Mouse (Mus musculus): ENCODE measurements at regions not wholly inside any gene's neighbourhood (a gene's known extent, or its start where the extent isn't known, plus 50 kb on each side); places are given as distances from the start of the nearest gene placed in this dataset.
A peak's percentile ranks its signal among the peaks of the same experiment; 100 is the strongest.

DNA sequence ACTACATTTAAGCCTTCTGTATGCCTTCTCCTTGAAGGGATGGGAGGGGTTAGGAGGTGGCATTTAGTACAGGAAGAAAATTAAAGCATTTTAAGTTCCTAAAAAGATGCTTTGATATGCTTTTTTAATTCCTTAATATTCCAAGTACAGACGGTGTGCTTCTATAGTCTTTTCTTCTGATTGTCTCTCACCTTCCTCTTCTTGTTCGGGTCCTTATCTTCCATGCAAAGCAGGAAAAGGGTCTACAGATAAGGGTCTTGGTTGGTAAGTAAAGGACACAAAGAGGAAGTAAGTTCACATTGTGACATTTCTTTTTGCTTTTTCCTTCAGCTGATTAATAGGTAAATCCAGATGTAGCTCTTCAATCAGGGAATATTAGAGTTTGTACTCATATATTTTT, 318.9 kb downstream of the Klf5 start:
- Histone ChIP-seq H3K4me1 (ENCODE audit: control insufficient read depth, insufficient read depth, low read length) (no peaks in the 10 kb centered on the region), H3K27ac (ENCODE audit: insufficient read depth, low read length) (no peak overlapping the region), H3K4me3 (ENCODE audit: insufficient read depth, low read length) (no peak overlapping the region)
- TF ChIP-seq POLR2A (IDR thresholded peaks at IDR 0.05; ENCODE audit: low read depth, low read length) = no peak
- no peak for TF ChIP-seq CTCF (IDR thresholded peaks at IDR 0.05; ENCODE audit: borderline replicate concordance, insufficient read depth, low read length)

DNA sequence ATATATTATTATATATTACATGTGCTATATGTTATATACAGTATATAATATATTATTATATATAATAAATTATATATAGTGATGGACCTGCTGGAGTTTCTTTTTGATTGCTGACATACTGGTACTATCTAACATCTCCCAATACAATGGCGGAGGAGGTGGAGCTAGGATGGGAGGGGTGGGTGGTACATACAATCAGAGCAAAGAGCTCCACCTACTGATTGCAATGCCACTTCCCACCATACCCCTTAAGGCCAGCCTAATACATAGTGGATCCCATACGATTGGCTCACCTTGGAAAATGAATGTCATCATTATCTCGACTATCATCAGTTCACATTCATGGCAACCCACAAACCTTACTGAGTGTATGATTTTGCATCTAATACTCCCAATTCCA, 323.0 kb downstream of the Klf5 start:
- TF ChIP-seq POLR2A (IDR thresholded peaks at IDR 0.05; ENCODE audit: low read depth, low read length) (no peak), CTCF (IDR thresholded peaks at IDR 0.05; ENCODE audit: borderline replicate concordance, insufficient read depth, low read length) (no peak)
- no peak overlapping the region for H3K27ac ChIP-seq (ENCODE audit: insufficient read depth, low read length)
- peaks cover 6% of the 10 kb centered on the region for H3K4me1 ChIP-seq (ENCODE audit: control insufficient read depth, insufficient read depth, low read length)
- H3K4me3 ChIP-seq (ENCODE audit: insufficient read depth, low read length) = no peak overlapping the region

DNA sequence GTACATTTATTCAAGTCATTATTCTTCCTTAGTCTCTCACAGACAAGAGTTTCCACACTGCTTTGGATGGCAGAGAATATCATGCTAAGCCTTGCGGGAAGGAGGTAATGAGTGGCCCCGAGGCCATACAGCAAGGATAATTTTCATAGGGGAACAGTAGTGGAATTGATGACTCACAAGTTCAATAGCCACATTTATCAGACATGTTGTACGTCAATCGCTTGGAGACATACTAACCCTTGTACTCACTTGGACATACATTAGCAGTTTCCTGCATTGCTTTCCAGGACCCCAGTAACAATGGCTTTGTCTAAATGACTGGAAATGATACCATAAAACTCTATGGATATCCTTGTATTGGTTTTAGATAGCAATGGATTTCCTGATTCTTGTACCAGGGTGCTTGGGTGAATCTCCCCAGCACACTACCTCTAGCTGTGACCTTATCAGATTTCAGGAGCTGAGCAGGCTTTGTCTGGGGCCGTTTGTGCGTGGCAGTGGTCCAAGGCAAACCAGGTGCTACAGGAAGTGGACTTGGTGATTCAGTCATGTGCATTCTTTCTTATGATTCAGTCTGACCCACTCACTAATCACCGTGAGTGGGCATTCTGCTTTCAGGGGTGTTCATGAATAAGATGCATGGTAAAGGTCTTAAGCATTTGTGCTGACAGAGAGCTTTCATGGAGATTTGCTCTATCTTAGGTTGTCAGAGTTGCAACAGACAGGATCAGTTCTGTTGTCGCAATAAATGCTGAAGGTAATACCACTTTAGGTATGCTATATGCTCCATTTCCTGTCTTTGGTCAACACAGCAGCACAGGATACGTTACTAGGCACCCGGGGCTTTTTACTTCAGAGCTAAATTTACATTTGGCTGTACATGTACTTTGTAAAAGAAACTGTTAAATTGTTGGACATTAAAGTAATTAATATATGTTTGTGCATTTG, 326.2 kb downstream of the Klf5 start:
- TF ChIP-seq CTCF (IDR thresholded peaks at IDR 0.05; ENCODE audit: borderline replicate concordance, insufficient read depth, low read length) (no peak), POLR2A (IDR thresholded peaks at IDR 0.05; ENCODE audit: low read depth, low read length) (no peak)
- Histone ChIP-seq H3K4me3 (ENCODE audit: insufficient read depth, low read length) (no peak overlapping the region), H3K27ac (ENCODE audit: insufficient read depth, low read length) (peak overlapping the region; percentile 0; the same call in 1 of the 2 replicates), H3K4me1 (ENCODE audit: control insufficient read depth, insufficient read depth, low read length) (peaks cover 6% of the 10 kb centered on the region)

- peaks cover 14% of the 10 kb centered on the region for H3K4me1 ChIP-seq (ENCODE audit: control insufficient read depth, insufficient read depth, low read length)
- H3K27ac ChIP-seq (ENCODE audit: insufficient read depth, low read length) = no peak overlapping the region
- no peak overlapping the region for H3K4me3 ChIP-seq (ENCODE audit: insufficient read depth, low read length)
- TF ChIP-seq CTCF (IDR thresholded peaks at IDR 0.05; ENCODE audit: borderline replicate concordance, insufficient read depth, low read length) (no peak), POLR2A (IDR thresholded peaks at IDR 0.05; ENCODE audit: low read depth, low read length) (no peak)
Measured at GRCm38 (mm10) chr14:99627615-99628014, 329.1 kb downstream of the Klf5 start.

DNA sequence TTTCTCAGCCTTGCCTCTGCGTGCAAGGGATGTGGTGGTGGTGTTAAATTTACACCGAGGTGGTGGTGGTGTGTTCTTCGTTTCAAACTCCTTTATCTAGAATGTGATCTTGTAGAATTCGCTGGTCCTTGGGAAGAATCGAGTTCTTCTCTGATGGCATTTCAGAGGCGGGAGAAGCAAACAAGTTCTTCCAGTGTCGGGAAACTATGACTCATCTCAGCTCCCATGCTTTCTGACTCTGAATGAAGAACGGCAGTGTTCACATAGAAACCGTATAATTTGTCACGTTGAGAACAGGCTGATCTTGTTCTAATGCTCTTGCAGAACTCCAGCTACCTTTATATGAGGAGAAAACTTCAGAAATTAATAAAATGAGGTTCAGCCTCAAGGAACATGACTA, 332.6 kb downstream of the Klf5 start:
- no peak for TF ChIP-seq CTCF (IDR thresholded peaks at IDR 0.05; ENCODE audit: borderline replicate concordance, insufficient read depth, low read length)
- no peak for TF ChIP-seq POLR2A (IDR thresholded peaks at IDR 0.05; ENCODE audit: low read depth, low read length)
- H3K27ac ChIP-seq (ENCODE audit: insufficient read depth, low read length) = peak overlapping the region; percentile 3; the same call in 1 of the 2 replicates
- no peak overlapping the region for H3K4me3 ChIP-seq (ENCODE audit: insufficient read depth, low read length)
- peaks cover 8% of the 10 kb centered on the region; the same call in 1 of the 2 replicates for H3K4me1 ChIP-seq (ENCODE audit: control insufficient read depth, insufficient read depth, low read length)

GRCm38 (mm10) chr14:99632444-99632843, 334.0 kb downstream of the Klf5 start:
- no peak for TF ChIP-seq POLR2A (IDR thresholded peaks at IDR 0.05; ENCODE audit: low read depth, low read length)
- TF ChIP-seq CTCF (IDR thresholded peaks at IDR 0.05; ENCODE audit: borderline replicate concordance, insufficient read depth, low read length) = no peak
- Histone ChIP-seq H3K4me3 (ENCODE audit: insufficient read depth, low read length) (no peak overlapping the region), H3K4me1 (ENCODE audit: control insufficient read depth, insufficient read depth, low read length) (peaks cover 8% of the 10 kb centered on the region; the same call in 1 of the 2 replicates), H3K27ac (ENCODE audit: insufficient read depth, low read length) (peak overlapping the region; percentile 28; the same call in 1 of the 2 replicates)

- Histone ChIP-seq H3K4me1 (ENCODE audit: control insufficient read depth, insufficient read depth, low read length) (peaks cover 8% of the 10 kb centered on the region; the same call in 1 of the 2 replicates), H3K27ac (ENCODE audit: insufficient read depth, low read length) (no peak overlapping the region), H3K4me3 (ENCODE audit: insufficient read depth, low read length) (no peak overlapping the region)
- TF ChIP-seq CTCF (IDR thresholded peaks at IDR 0.05; ENCODE audit: borderline replicate concordance, insufficient read depth, low read length) (no peak), POLR2A (IDR thresholded peaks at IDR 0.05; ENCODE audit: low read depth, low read length) (no peak)
Measured at GRCm38 (mm10) chr14:99635556-99636150, 337.2 kb downstream of the Klf5 start.

- H3K4me3 ChIP-seq (ENCODE audit: insufficient read depth, low read length) = no peak overlapping the region
- TF ChIP-seq CTCF (IDR thresholded peaks at IDR 0.05; ENCODE audit: borderline replicate concordance, insufficient read depth, low read length) (no peak), POLR2A (IDR thresholded peaks at IDR 0.05; ENCODE audit: low read depth, low read length) (no peak)
- H3K27ac ChIP-seq (ENCODE audit: insufficient read depth, low read length) = no peak overlapping the region
- H3K4me1 ChIP-seq (ENCODE audit: control insufficient read depth, insufficient read depth, low read length) = no peaks in the 10 kb centered on the region
Measured at GRCm38 (mm10) chr14:99641475-99642453, 343.3 kb downstream of the Klf5 start.

DNA sequence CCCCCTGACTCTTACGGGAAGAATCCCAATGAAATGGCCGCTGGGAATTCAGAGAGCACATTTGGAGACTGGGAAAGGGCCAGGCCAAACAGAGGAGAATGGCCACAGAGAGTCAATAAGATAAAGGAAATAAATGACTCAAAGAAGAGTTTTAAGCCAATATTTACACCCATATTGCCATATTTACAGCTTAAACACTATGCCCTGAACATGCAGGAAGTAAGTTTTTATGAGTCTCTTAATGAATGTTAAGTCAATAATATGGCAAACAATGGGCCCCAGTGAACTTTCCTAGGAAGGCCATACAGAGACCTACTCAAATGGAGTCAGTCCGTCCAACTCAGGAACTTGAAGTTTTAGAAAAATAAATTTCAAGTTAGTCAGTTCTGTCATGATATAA, 347.8 kb downstream of the Klf5 start:
- no peak overlapping the region for H3K27ac ChIP-seq (ENCODE audit: insufficient read depth, low read length)
- no peak for TF ChIP-seq POLR2A (IDR thresholded peaks at IDR 0.05; ENCODE audit: low read depth, low read length)
- no peak for TF ChIP-seq CTCF (IDR thresholded peaks at IDR 0.05; ENCODE audit: borderline replicate concordance, insufficient read depth, low read length)
- H3K4me1 ChIP-seq (ENCODE audit: control insufficient read depth, insufficient read depth, low read length) = no peaks in the 10 kb centered on the region
- H3K4me3 ChIP-seq (ENCODE audit: insufficient read depth, low read length) = no peak overlapping the region

All from embryonic fibroblast, embryonic 13.5 days (primary cell).